Mouse (Mus musculus): ENCODE results near the gene Dhps. TPM values are rescaled to one million over a fixed set of nuclear protein-coding genes. Genes with fewer than 3 reads are reported as not detected.

Dhps gene
- polyA plus RNA-seq, 1 experiment from 2014 or later, result 74.8 TPM

GRCm38 (mm10) chr8:85067155-85067554 is 4.4 kb upstream of the Dhps start:
- 96% methylated on average over 2 of the region's 2 CpGs for WGBS
- H3K9me3 ChIP-seq, result no peaks in the 10 kb centered on the region
- H3K36me3 ChIP-seq, result peaks cover 28% of the 10 kb centered on the region

GRCm38 (mm10) chr8:85067982-85068381 is 3.6 kb upstream of the Dhps start, which contains the start of gene Gm5741:
Gene Gm5741 (minus strand): TSS chr8:85067982.
- no peak for ATAC-seq (ENCODE audit: low FRiP score, low read depth)
- H3K9ac ChIP-seq (replicated peaks), result no peak within 1 kb of the TSS

More at GRCm38 (mm10) chr8:85067155-85067554, 4.4 kb upstream of the Dhps start:
- Histone ChIP-seq H3K27me3 (no peaks in the 10 kb centered on the region), H3K27ac (replicated peaks) (no peak overlapping the region), H3K4me2 (replicated peaks) (no peak overlapping the region), H3K9ac (replicated peaks) (no peak overlapping the region), H3K4me1 (peaks cover 5% of the 10 kb centered on the region), H3K4me3 (no peak overlapping the region)
- no peak for ATAC-seq (ENCODE audit: low FRiP score, low read depth)

GRCm38 (mm10) chr8:85071041-85071440 is 516 bp upstream of the Dhps start:
- peaks cover 14% of the 10 kb centered on the region for H3K4me1 ChIP-seq
- H3K9ac ChIP-seq (replicated peaks), result no peak overlapping the region
- H3K36me3 ChIP-seq, result peaks cover 41% of the 10 kb centered on the region
- peak overlapping the region; percentile 90 for H3K4me3 ChIP-seq
- no peak for ATAC-seq (ENCODE audit: low FRiP score, low read depth)
- WGBS, result 87% methylated on average over 5 of the region's 5 CpGs
- H3K9me3 ChIP-seq, result no peaks in the 10 kb centered on the region
- no peaks in the 10 kb centered on the region for H3K27me3 ChIP-seq
- peak overlapping the region; percentile 95 for H3K27ac ChIP-seq (replicated peaks)
- H3K4me2 ChIP-seq (replicated peaks), result peak overlapping the region; percentile 78

More at GRCm38 (mm10) chr8:85067982-85068381, 3.6 kb upstream of the Dhps start, which contains the start of gene Gm5741:
- H3K4me1 ChIP-seq, result peaks cover 13% of the 10 kb centered on the region
- H3K4me3 ChIP-seq, result no peak within 1 kb of the TSS
- H3K4me2 ChIP-seq (replicated peaks), result no peak within 1 kb of the TSS
- H3K9me3 ChIP-seq, result no peaks in the 10 kb centered on the region
- H3K36me3 ChIP-seq, result peaks cover 20% of the 10 kb centered on the region
- no peaks in the 10 kb centered on the region for H3K27me3 ChIP-seq
- no peak within 1 kb of the TSS for H3K27ac ChIP-seq (replicated peaks)

GRCm38 (mm10) chr8:85072364-85072929 is 890 bp downstream of the Dhps start:
- peaks cover 45% of the 10 kb centered on the region for H3K36me3 ChIP-seq

GRCm38 (mm10) chr8:85073041-85073612 is 1.6 kb downstream of the Dhps start:
- 94% methylated on average over 15 of the region's 15 CpGs for WGBS
- Histone ChIP-seq H3K27me3 (no peaks in the 10 kb centered on the region), H3K9me3 (no peaks in the 10 kb centered on the region), H3K36me3 (peaks cover 46% of the 10 kb centered on the region), H3K4me1 (peaks cover 18% of the 10 kb centered on the region), H3K4me3 (peak overlapping the region; percentile 7; the same call in 1 of the 2 replicates), H3K27ac (replicated peaks) (no peak overlapping the region), H3K4me2 (replicated peaks) (peak overlapping the region; percentile 78; the same call in 1 of the 2 replicates), H3K9ac (replicated peaks) (no peak overlapping the region)
- no peak for ATAC-seq (ENCODE audit: low FRiP score, low read depth)

More at GRCm38 (mm10) chr8:85072364-85072929, 890 bp downstream of the Dhps start:
- Histone ChIP-seq H3K4me2 (replicated peaks) (peak overlapping the region; percentile 78), H3K9ac (replicated peaks) (peak overlapping the region; percentile 84), H3K27ac (replicated peaks) (peak overlapping the region; percentile 95), H3K4me1 (peaks cover 18% of the 10 kb centered on the region), H3K9me3 (no peaks in the 10 kb centered on the region), H3K4me3 (peak overlapping the region; percentile 90), H3K27me3 (no peaks in the 10 kb centered on the region)
- ATAC-seq (ENCODE audit: low FRiP score, low read depth), result 0 out of 2 replicates have a peak, but pooled peaks have one; percentile 20
- 43% methylated on average over 9 of the region's 9 CpGs for WGBS

GRCm38 (mm10) chr8:85074167-85074566 is 2.6 kb downstream of the Dhps start:
- no peak for ATAC-seq (ENCODE audit: low FRiP score, low read depth)
- Histone ChIP-seq H3K4me3 (no peak overlapping the region), H3K9ac (replicated peaks) (no peak overlapping the region), H3K9me3 (no peaks in the 10 kb centered on the region), H3K4me1 (peaks cover 18% of the 10 kb centered on the region), H3K36me3 (peaks cover 54% of the 10 kb centered on the region), H3K4me2 (replicated peaks) (no peak overlapping the region), H3K27ac (replicated peaks) (no peak overlapping the region), H3K27me3 (no peaks in the 10 kb centered on the region)
- 87% methylated on average over 10 of the region's 10 CpGs for WGBS

- Histone ChIP-seq H3K36me3 (peaks cover 54% of the 10 kb centered on the region), H3K4me3 (no peak overlapping the region)
- WGBS, result 90% methylated on average over 10 of the region's 10 CpGs
Observed at GRCm38 (mm10) chr8:85074617-85075016, 3.1 kb downstream of the Dhps start.

GRCm38 (mm10) chr8:85076001-85076400 is 4.4 kb downstream of the Dhps start:
- no peaks in the 10 kb centered on the region for H3K9me3 ChIP-seq
- no peak overlapping the region for H3K4me3 ChIP-seq
- H3K36me3 ChIP-seq, result peaks cover 54% of the 10 kb centered on the region
- H3K4me2 ChIP-seq (replicated peaks), result no peak overlapping the region
- WGBS, result 84% methylated on average over 9 of the region's 9 CpGs
- H3K27me3 ChIP-seq, result no peaks in the 10 kb centered on the region
- H3K4me1 ChIP-seq, result peaks cover 24% of the 10 kb centered on the region
- no peak for ATAC-seq (ENCODE audit: low FRiP score, low read depth)
- H3K27ac ChIP-seq (replicated peaks), result no peak overlapping the region
- H3K9ac ChIP-seq (replicated peaks), result no peak overlapping the region

More at GRCm38 (mm10) chr8:85074617-85075016, 3.1 kb downstream of the Dhps start:
- peaks cover 22% of the 10 kb centered on the region for H3K4me1 ChIP-seq
- no peaks in the 10 kb centered on the region for H3K9me3 ChIP-seq
- H3K4me2 ChIP-seq (replicated peaks), result no peak overlapping the region
- H3K27ac ChIP-seq (replicated peaks), result no peak overlapping the region
- no peak for ATAC-seq (ENCODE audit: low FRiP score, low read depth)
- H3K9ac ChIP-seq (replicated peaks), result no peak overlapping the region
- no peaks in the 10 kb centered on the region for H3K27me3 ChIP-seq

GRCm38 (mm10) chr8:85076993-85077392 is 5.4 kb downstream of the Dhps start:
- ATAC-seq (ENCODE audit: low FRiP score, low read depth), result peak; percentile 28; the same call in 1 of the 2 replicates
- 0% methylated on average over 2 of the region's 2 CpGs for WGBS
- H3K9ac ChIP-seq (replicated peaks), result no peak overlapping the region

GRCm38 (mm10) chr8:85080214-85080531 is 8.6 kb downstream of the Dhps start:
- peaks cover 34% of the 10 kb centered on the region for H3K4me1 ChIP-seq
- peak overlapping the region; percentile 85 for H3K9ac ChIP-seq (replicated peaks)
- peak overlapping the region; percentile 96 for H3K4me2 ChIP-seq (replicated peaks)
- ATAC-seq (ENCODE audit: low FRiP score, low read depth), result no peak
- peaks cover 7% of the 10 kb centered on the region; the same call in 1 of the 2 replicates for H3K27me3 ChIP-seq
- 0% methylated on average over 25 of the region's 25 CpGs for WGBS
- peak overlapping the region; percentile 83 for H3K4me3 ChIP-seq
- no peaks in the 10 kb centered on the region for H3K9me3 ChIP-seq
- H3K36me3 ChIP-seq, result peaks cover 34% of the 10 kb centered on the region
- H3K27ac ChIP-seq (replicated peaks), result no peak overlapping the region; the same call in 1 of the 2 replicates

More at GRCm38 (mm10) chr8:85076993-85077392, 5.4 kb downstream of the Dhps start:
- Histone ChIP-seq H3K4me1 (peaks cover 31% of the 10 kb centered on the region), H3K36me3 (peaks cover 54% of the 10 kb centered on the region), H3K4me3 (no peak overlapping the region), H3K27ac (replicated peaks) (no peak overlapping the region), H3K27me3 (no peaks in the 10 kb centered on the region), H3K4me2 (replicated peaks) (no peak overlapping the region), H3K9me3 (no peaks in the 10 kb centered on the region)

GRCm38 (mm10) chr8:85080532-85081215 is 9.1 kb downstream of the Dhps start, which contains the start of gene Wdr83os:
Gene Wdr83os (plus strand): TSS chr8:85080740.
- H3K27me3 ChIP-seq, result peaks cover 7% of the 10 kb centered on the region; the same call in 1 of the 2 replicates
- peaks cover 34% of the 10 kb centered on the region for H3K4me1 ChIP-seq
- peak within 1 kb of the TSS; percentile 83 for H3K4me3 ChIP-seq
- H3K9ac ChIP-seq (replicated peaks), result peak within 1 kb of the TSS; percentile 85
- ATAC-seq (ENCODE audit: low FRiP score, low read depth), result peak; percentile 31; the same call in 1 of the 2 replicates
- H3K4me2 ChIP-seq (replicated peaks), result peak within 1 kb of the TSS; percentile 96
- H3K27ac ChIP-seq (replicated peaks), result no peak within 1 kb of the TSS; the same call in 1 of the 2 replicates
- no peaks in the 10 kb centered on the region for H3K9me3 ChIP-seq
- WGBS, result under 1% methylated on average over 30 of the region's 30 CpGs
- H3K36me3 ChIP-seq, result peaks cover 32% of the 10 kb centered on the region

GRCm38 (mm10) chr8:85081216-85081555 is 9.6 kb downstream of the Dhps start, which contains the start of gene Wdr83:
Gene Wdr83 (minus strand): TSS chr8:85081306.
- Histone ChIP-seq H3K4me3 (peak within 1 kb of the TSS; percentile 83), H3K4me1 (peaks cover 34% of the 10 kb centered on the region), H3K27me3 (peaks cover 7% of the 10 kb centered on the region; the same call in 1 of the 2 replicates), H3K4me2 (replicated peaks) (peak within 1 kb of the TSS; percentile 96), H3K27ac (replicated peaks) (no peak within 1 kb of the TSS; the same call in 1 of the 2 replicates), H3K36me3 (peaks cover 27% of the 10 kb centered on the region), H3K9ac (replicated peaks) (peak within 1 kb of the TSS; percentile 85), H3K9me3 (no peaks in the 10 kb centered on the region)
- 5% methylated on average over 9 of the region's 9 CpGs for WGBS
- peak; percentile 32; the same call in 1 of the 2 replicates for ATAC-seq (ENCODE audit: low FRiP score, low read depth)
